Mouse (Mus musculus) spleen, postnatal 14 days (tissue): ENCODE results near the gene Ang.
A peak's percentile ranks its signal among the peaks of the same experiment; 100 is the strongest.

Experiments
- DNase-seq, 2 experiments: peaks; one replicate each; pipeline ENCODE4 v3.0.0; 2021 to 2022; ENCODE audit warnings: low spot score in 2 of 2

Gene Ang

GRCm38 (mm10) chr14:51088970-51089673 lies 1.8 kb upstream of the Ang start:
- peak; percentile 87 to 94 for DNase-seq

- DNase-seq, result no peak
Observed at GRCm38 (mm10) chr14:51089674-51090076, 1.3 kb upstream of the Ang start.

- DNase-seq, result peak; percentile 67 to 79
Observed at GRCm38 (mm10) chr14:51090077-51090781, 721 bp upstream of the Ang start.

- no peak for DNase-seq
Observed at GRCm38 (mm10) chr14:51092073-51092620, 1.2 kb downstream of the Ang start.

GRCm38 (mm10) chr14:51093496-51093895 lies 2.5 kb downstream of the Ang start:
- DNase-seq, result no peak

- no peak for DNase-seq
Observed at GRCm38 (mm10) chr14:51094096-51094875, 3.3 kb downstream of the Ang start.

- no peak for DNase-seq
Observed at GRCm38 (mm10) chr14:51094921-51095320, 4.0 kb downstream of the Ang start.

- no peak for DNase-seq
Observed at GRCm38 (mm10) chr14:51095736-51096524, 5.0 kb downstream of the Ang start.

- peak in 1 of 2 experiments; percentile 65 for DNase-seq
Observed at GRCm38 (mm10) chr14:51098300-51098699, 7.3 kb downstream of the Ang start.

GRCm38 (mm10) chr14:51098921-51099320 lies 8.0 kb downstream of the Ang start:
- DNase-seq, result no peak

GRCm38 (mm10) chr14:51101284-51101683 lies 10.3 kb downstream of the Ang start:
- no peak for DNase-seq

GRCm38 (mm10) chr14:51103217-51103616 lies 12.3 kb downstream of the Ang start:
- DNase-seq, result peak; percentile 69 to 82

- no peak for DNase-seq
Observed at GRCm38 (mm10) chr14:51104366-51104765, 13.4 kb downstream of the Ang start.

GRCm38 (mm10) chr14:51106449-51106967 lies 15.6 kb downstream of the Ang start:
- DNase-seq, result no peak

GRCm38 (mm10) chr14:51111966-51112365 lies 21.0 kb downstream of the Ang start:
- no peak for DNase-seq

GRCm38 (mm10) chr14:51113476-51113875 lies 22.5 kb downstream of the Ang start:
- DNase-seq, result no peak

- DNase-seq, result no peak
Observed at GRCm38 (mm10) chr14:51113916-51114560, 23.1 kb downstream of the Ang start, which contains the start of gene Eddm3b. TSS of gene Eddm3b (plus strand) at chr14:51114426.

- no peak for DNase-seq
Observed at GRCm38 (mm10) chr14:51125684-51126083, 34.7 kb downstream of the Ang start.

GRCm38 (mm10) chr14:51127648-51128258 lies 36.8 kb downstream of the Ang start:
- DNase-seq, result peak; percentile 57 to 60
